Mouse (Mus musculus) G1E (cell line): ENCODE data around the gene Fam83f. TPM values are rescaled to one million over a fixed set of nuclear protein-coding genes. Genes with fewer than 3 reads are reported as not detected.
"Not testable (repeated sequence)": the region's sequence is repeated elsewhere in the genome, so short reads cannot be mapped to it uniquely, and the experiment has no call there.

ENCODE experiments used
- ATAC-seq: 2 replicates; pipeline ENCODE4 v1.8.0; 2016; ENCODE audit warnings: mild to moderate bottlenecking; ENCODE audit not compliant: insufficient number of reproducible peaks, poor library complexity, low FRiP score, severe bottlenecking; ENCODE audit errors: extremely low read depth
- DNase-seq: peaks from one replicate; pipeline ENCODE4 v3.0.0; 2012; ENCODE audit warnings: low spot score
- H3K27me3 ChIP-seq: 2 replicates; pipeline ENCODE4 v1.6.1; 2012; ENCODE audit warnings: mild to moderate bottlenecking, low read length, inconsistent platforms; ENCODE audit not compliant: insufficient read depth
- H3K36me3 ChIP-seq: replicated peaks from 2 replicates; pipeline ENCODE3; 2012; ENCODE audit warnings: mild to moderate bottlenecking, inconsistent platforms
- H3K4me1 ChIP-seq: 2 replicates; pipeline ENCODE4 v1.6.1; 2012; ENCODE audit warnings: low read depth, low read length, inconsistent platforms, mixed read lengths; ENCODE audit not compliant: insufficient read depth
- H3K4me3 ChIP-seq: 2 replicates; pipeline ENCODE4 v1.5.1; 2012; ENCODE audit warnings: low read depth, mild to moderate bottlenecking, inconsistent platforms, low read length, moderate library complexity, mixed read lengths
- H3K9me3 ChIP-seq: replicated peaks from 2 replicates; pipeline ENCODE4 v1.6.1; 2012; ENCODE audit warnings: inconsistent platforms
- CTCF ChIP-seq: IDR thresholded peaks from 2 replicates; pipeline ENCODE4 v1.5.1; 2012; ENCODE audit warnings: low read depth, low read length, inconsistent platforms, mixed read lengths
- GATA1 ChIP-seq: IDR thresholded peaks from 2 replicates; pipeline ENCODE4 v1.6.1; 2012; ENCODE audit warnings: borderline replicate concordance, low read length, inconsistent platforms, mixed read lengths
- GATA2 ChIP-seq: IDR thresholded peaks from 2 replicates; pipeline ENCODE4 v1.6.1; 2012; ENCODE audit warnings: low read depth, low read length, inconsistent platforms, borderline replicate concordance
- POLR2AphosphoS5 ChIP-seq: IDR thresholded peaks from 2 replicates; pipeline ENCODE4 v1.6.1; 2012; ENCODE audit warnings: low read depth, low read length, inconsistent platforms; ENCODE audit not compliant: insufficient replicate concordance
- TAL1 ChIP-seq: conservative IDR thresholded peaks from 2 replicates; pipeline ENCODE4 v1.6.1; 2012; ENCODE audit warnings: low read depth, low read length, inconsistent platforms, mixed read lengths
- polyA plus RNA-seq: library from polyadenylated mRNA; stranded (reverse); fragments of >175 nt; gene quantifications from 2 replicates; pipeline ENCODE4 v1.2.3, GENCODE M21; 2012
- total RNA-seq, 2 experiments: library from RNA; stranded (forward) in 1 of 2; stranded (reverse) in 1 of 2; fragments of 200-1000 nt in 1 of 2; fragments of >200 nt in 1 of 2; fragmentation: Nextera tagmentation in 1 of 2; gene quantifications; 2 replicates each; pipeline ENCODE4 v1.2.3; 2014 to 2017

The Fam83f gene
- total and polyA plus RNA-seq, 3 experiments, result 0.11 TPM; not detected in 2

GRCm38 (mm10) chr15:80735300-80735699, 63.7 kb downstream of the Fam83f start:
- H3K4me1 ChIP-seq, result peaks cover 28% of the 10 kb centered on the region
- H3K9me3 ChIP-seq, result no peaks in the 10 kb centered on the region

GRCm38 (mm10) chr15:80735708-80736107, 64.1 kb downstream of the Fam83f start:
- peaks cover 29% of the 10 kb centered on the region for H3K4me1 ChIP-seq
- ATAC-seq, DNase-seq, H3K27me3 ChIP-seq, H3K9me3 ChIP-seq, H3K36me3 ChIP-seq, H3K4me3 ChIP-seq: not testable (repeated sequence)

More at GRCm38 (mm10) chr15:80735300-80735699, 63.7 kb downstream of the Fam83f start:
- ATAC-seq, result no peak
- no peak for TF ChIP-seq GATA1
- TF ChIP-seq POLR2AphosphoS5, result no peak
- no peak for TF ChIP-seq TAL1
- TF ChIP-seq GATA2, result no peak
- no peak for TF ChIP-seq CTCF
- Histone ChIP-seq H3K4me3 (no peak overlapping the region), H3K27me3 (no peaks in the 10 kb centered on the region), H3K36me3 (peaks cover 5% of the 10 kb centered on the region)
- no peak for DNase-seq

GRCm38 (mm10) chr15:80736553-80736952, 64.9 kb downstream of the Fam83f start:
- no peak for DNase-seq
- ATAC-seq, result no peak

GRCm38 (mm10) chr15:80738244-80738643, 66.6 kb downstream of the Fam83f start:
- TF ChIP-seq TAL1, result no peak
- no peak for TF ChIP-seq GATA2
- TF ChIP-seq CTCF, result no peak
- TF ChIP-seq POLR2AphosphoS5, result no peak
- TF ChIP-seq GATA1, result no peak
- no peaks in the 10 kb centered on the region for H3K27me3 ChIP-seq
- no peak for ATAC-seq
- no peak overlapping the region for H3K4me3 ChIP-seq
- no peak for DNase-seq
- no peaks in the 10 kb centered on the region for H3K9me3 ChIP-seq
- peaks cover 5% of the 10 kb centered on the region for H3K36me3 ChIP-seq
- peaks cover 42% of the 10 kb centered on the region for H3K4me1 ChIP-seq

More at GRCm38 (mm10) chr15:80736553-80736952, 64.9 kb downstream of the Fam83f start:
- Histone ChIP-seq H3K4me1 (peaks cover 29% of the 10 kb centered on the region), H3K9me3 (no peaks in the 10 kb centered on the region), H3K27me3 (no peaks in the 10 kb centered on the region), H3K4me3 (no peak overlapping the region), H3K36me3 (peaks cover 5% of the 10 kb centered on the region)
- TF ChIP-seq POLR2AphosphoS5 (no peak), GATA1 (no peak), CTCF (no peak), GATA2 (no peak), TAL1 (no peak)

GRCm38 (mm10) chr15:80739972-80740371, 68.3 kb downstream of the Fam83f start:
- Histone ChIP-seq H3K4me3 (no peak overlapping the region), H3K4me1 (peaks cover 59% of the 10 kb centered on the region), H3K27me3 (no peaks in the 10 kb centered on the region), H3K36me3 (peaks cover 7% of the 10 kb centered on the region), H3K9me3 (no peaks in the 10 kb centered on the region)
- TF ChIP-seq TAL1 (peak; percentile 55), GATA2 (no peak), POLR2AphosphoS5 (no peak)
- no peak for ATAC-seq
- DNase-seq, result no peak

GRCm38 (mm10) chr15:80741836-80742235, 70.2 kb downstream of the Fam83f start:
- DNase-seq, result no peak
- H3K9me3 ChIP-seq, result no peaks in the 10 kb centered on the region
- no peak for TF ChIP-seq TAL1
- TF ChIP-seq POLR2AphosphoS5, result no peak
- TF ChIP-seq GATA1, result no peak
- TF ChIP-seq CTCF, result no peak
- TF ChIP-seq GATA2, result no peak
- no peak overlapping the region for H3K4me3 ChIP-seq
- no peaks in the 10 kb centered on the region for H3K27me3 ChIP-seq
- peaks cover 7% of the 10 kb centered on the region for H3K36me3 ChIP-seq
- peaks cover 70% of the 10 kb centered on the region for H3K4me1 ChIP-seq
- no peak for ATAC-seq

GRCm38 (mm10) chr15:80742991-80743474, 71.4 kb downstream of the Fam83f start:
- no peaks in the 10 kb centered on the region for H3K27me3 ChIP-seq
- ATAC-seq, result no peak
- H3K36me3 ChIP-seq, result peaks cover 7% of the 10 kb centered on the region
- DNase-seq, result no peak
- no peaks in the 10 kb centered on the region for H3K9me3 ChIP-seq
- TF ChIP-seq TAL1, result no peak
- no peak for TF ChIP-seq GATA1
- no peak for TF ChIP-seq CTCF
- TF ChIP-seq POLR2AphosphoS5, result no peak
- TF ChIP-seq GATA2, result no peak
- peaks cover 66% of the 10 kb centered on the region for H3K4me1 ChIP-seq
- H3K4me3 ChIP-seq, result no peak overlapping the region
